Mouse (Mus musculus) limb, embryonic 10.5 days (tissue): ENCODE results near the gene Tpk1. TPM values are rescaled to one million over a fixed set of nuclear protein-coding genes. Genes with fewer than 3 reads are reported as not detected.
"Not testable (repeated sequence)": the region's sequence is repeated elsewhere in the genome, so short reads cannot be mapped to it uniquely, and the experiment has no call there.

Experiments used
- DNase-seq: peaks from one replicate; pipeline ENCODE4 v3.0.0-alpha.2; 2017; ENCODE audit warnings: low spot score
- H3K27ac ChIP-seq: fragments of 300-500 bp; sonication (generic); 2 replicates; pipeline ENCODE4 v1.5.1; 2016; ENCODE audit warnings: mild to moderate bottlenecking
- H3K27me3 ChIP-seq: fragments of 300-500 bp; sonication (generic); 2 replicates; pipeline ENCODE4 v1.6.1; 2016; ENCODE audit warnings: low read depth, mild to moderate bottlenecking; ENCODE audit not compliant: poor library complexity, severe bottlenecking
- H3K36me3 ChIP-seq: fragments of 300-500 bp; sonication (generic); 2 replicates; pipeline ENCODE4 v1.6.1; 2016; ENCODE audit warnings: mild to moderate bottlenecking, moderate library complexity
- H3K4me1 ChIP-seq: fragments of 300-500 bp; sonication (generic); 2 replicates; pipeline ENCODE4 v1.6.1; 2016
- H3K4me3 ChIP-seq: fragments of 300-500 bp; sonication (generic); 2 replicates; pipeline ENCODE4 v1.5.1; 2016; ENCODE audit warnings: mild to moderate bottlenecking, moderate library complexity
- H3K9me3 ChIP-seq: fragments of 300-500 bp; sonication (generic); replicated peaks from 2 replicates; pipeline ENCODE4 v1.6.1; 2016; ENCODE audit warnings: mild to moderate bottlenecking
- WGBS: fragments of 180-500 bp; shearing (Covaris S2); methylation state at CpG from one replicate; pipeline ENCODE4 v1.1.7; 2016; 5-methylcytosine and 5-hydroxymethylcytosine counted together
- polyA plus RNA-seq: library from polyadenylated mRNA; unstranded; fragments of >200 nt; fragmentation: Nextera tagmentation; extraction: Ambion mirVana; gene quantifications from 2 replicates; pipeline ENCODE4 v1.2.1, GENCODE M21; 2016

Gene Tpk1
- polyA plus RNA-seq, 1 experiment from 2014 or later: 7.9 TPM

DNA sequence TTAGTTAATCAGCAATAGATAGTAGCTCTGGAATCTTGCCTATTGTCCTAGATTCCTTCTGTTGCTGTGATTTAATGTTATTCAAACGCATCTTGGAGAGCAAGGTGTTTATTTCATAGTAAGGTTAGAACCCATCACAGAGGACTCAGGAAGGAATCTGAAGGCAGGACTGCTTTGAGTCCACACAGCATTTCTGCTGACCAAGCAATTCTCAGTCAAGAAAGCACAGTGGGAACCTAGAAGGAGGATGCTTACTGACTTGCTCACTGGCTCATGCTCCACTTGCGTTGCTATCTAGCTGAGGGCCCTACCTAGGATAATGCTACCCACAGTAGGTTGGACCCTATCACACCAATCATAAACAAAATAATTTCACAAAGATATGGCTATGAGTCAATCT lies 130.6 kb downstream of the Tpk1 start:
- WGBS: 92% methylated on average over 2 of the region's 2 CpGs
- no peak overlapping the region for H3K27ac ChIP-seq
- no peaks in the 10 kb centered on the region for H3K9me3 ChIP-seq
- H3K4me1 ChIP-seq: no peaks in the 10 kb centered on the region
- H3K36me3 ChIP-seq: no peaks in the 10 kb centered on the region
- no peak overlapping the region for H3K4me3 ChIP-seq
- no peaks in the 10 kb centered on the region for H3K27me3 ChIP-seq
- no peak for DNase-seq

DNA sequence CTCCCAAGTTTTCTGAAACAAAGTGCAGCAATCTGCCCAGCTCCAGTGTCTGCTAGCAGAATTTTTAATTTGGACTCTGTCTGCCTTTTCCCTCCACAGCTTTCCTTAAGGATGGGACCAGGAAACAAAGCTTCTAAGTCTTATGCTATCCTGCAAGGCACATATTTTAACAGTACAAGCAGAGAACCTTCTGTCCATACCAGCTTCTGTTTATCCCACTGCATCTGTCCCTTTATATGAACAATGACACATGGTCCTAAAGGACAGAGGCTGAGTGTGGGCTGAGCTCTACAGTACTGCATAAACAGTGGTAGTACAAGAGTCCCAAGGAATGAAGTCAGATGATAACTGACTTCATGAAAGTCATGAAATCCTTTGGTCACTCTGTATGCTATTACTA lies 132.8 kb downstream of the Tpk1 start:
- no peaks in the 10 kb centered on the region for H3K36me3 ChIP-seq
- DNase-seq: no peak
- H3K4me1 ChIP-seq: 0 out of 2 replicates have a peak, but pooled peaks cover 2% of the 10 kb centered on the region
- no peak overlapping the region for H3K4me3 ChIP-seq
- H3K27ac ChIP-seq: no peak overlapping the region
- no peaks in the 10 kb centered on the region for H3K9me3 ChIP-seq
- H3K27me3 ChIP-seq: no peaks in the 10 kb centered on the region

DNA sequence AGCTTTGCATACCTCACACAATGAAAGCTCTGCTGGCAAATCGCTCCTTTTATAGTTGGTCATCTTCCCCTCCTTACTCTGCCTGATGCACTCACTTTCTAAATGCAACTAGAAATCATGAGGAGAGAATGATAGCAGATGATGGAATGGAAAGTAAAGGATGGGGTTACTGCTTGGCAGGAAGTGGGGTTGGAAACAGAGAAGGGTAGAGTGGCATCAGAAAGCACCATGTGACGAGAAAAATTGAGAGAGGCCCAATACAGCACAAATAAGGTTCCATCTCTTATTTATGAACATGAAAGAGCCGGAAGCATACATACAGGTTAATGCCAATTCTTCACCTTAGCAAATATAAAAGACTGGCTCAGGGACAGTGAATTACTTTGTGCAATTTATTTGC lies 133.3 kb downstream of the Tpk1 start:
- no peaks in the 10 kb centered on the region for H3K9me3 ChIP-seq
- no peak overlapping the region for H3K27ac ChIP-seq
- no peaks in the 10 kb centered on the region for H3K36me3 ChIP-seq
- no peaks in the 10 kb centered on the region for H3K27me3 ChIP-seq
- H3K4me1 ChIP-seq: 0 out of 2 replicates have a peak, but pooled peaks cover 2% of the 10 kb centered on the region
- DNase-seq: no peak
- 91% methylated on average over 3 of the region's 3 CpGs for WGBS
- H3K4me3 ChIP-seq: no peak overlapping the region

DNA sequence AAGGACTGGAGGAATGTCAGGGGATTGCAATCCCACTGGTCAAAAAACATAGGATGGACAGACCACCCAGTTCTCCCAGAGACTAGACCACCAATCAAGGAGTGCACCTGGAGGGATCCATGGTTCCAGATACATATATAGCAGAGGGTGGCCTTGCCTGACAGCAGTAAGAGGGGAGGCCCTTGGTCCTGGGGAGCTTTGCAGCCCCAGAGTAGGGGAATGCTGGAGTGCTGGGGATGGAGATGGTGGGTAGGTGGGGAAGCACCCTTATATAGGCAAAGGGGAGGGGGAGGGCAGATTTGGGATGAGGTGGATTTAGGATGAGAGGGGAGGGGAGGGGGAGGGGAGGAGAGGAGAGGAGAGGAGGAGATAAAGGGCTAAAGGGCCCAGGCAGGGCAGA lies 134.1 kb downstream of the Tpk1 start:
- Histone ChIP-seq H3K27ac (no peak overlapping the region), H3K9me3 (no peaks in the 10 kb centered on the region), H3K4me1 (0 out of 2 replicates have a peak, but pooled peaks cover 2% of the 10 kb centered on the region), H3K27me3 (no peaks in the 10 kb centered on the region), H3K36me3 (no peaks in the 10 kb centered on the region), H3K4me3 (no peak overlapping the region)
- DNase-seq: no peak

DNA sequence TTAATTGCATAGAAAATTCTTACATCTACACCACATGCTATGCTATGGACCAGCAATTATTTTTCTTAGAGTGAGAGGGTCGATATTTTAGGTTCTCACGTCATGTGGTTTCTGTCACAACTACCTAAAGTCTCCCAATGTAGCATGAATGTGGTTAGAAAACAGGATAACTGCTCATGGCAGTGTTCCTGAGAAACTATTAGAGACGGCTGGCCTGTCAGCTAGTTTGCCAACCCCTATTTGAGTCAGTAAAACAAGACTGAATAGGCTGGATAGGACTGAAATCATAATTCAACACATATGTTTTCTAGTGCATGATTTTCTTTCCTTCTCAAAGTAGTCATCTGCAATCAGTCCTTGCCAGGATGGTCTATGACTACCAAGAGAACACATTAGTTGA lies 137.1 kb downstream of the Tpk1 start:
- Histone ChIP-seq H3K4me1 (0 out of 2 replicates have a peak, but pooled peaks cover 2% of the 10 kb centered on the region), H3K36me3 (no peaks in the 10 kb centered on the region), H3K27ac (no peak overlapping the region), H3K9me3 (no peaks in the 10 kb centered on the region), H3K27me3 (no peaks in the 10 kb centered on the region), H3K4me3 (no peak overlapping the region)
- WGBS: 90% methylated on average over 3 of the region's 3 CpGs
- no peak for DNase-seq

DNA sequence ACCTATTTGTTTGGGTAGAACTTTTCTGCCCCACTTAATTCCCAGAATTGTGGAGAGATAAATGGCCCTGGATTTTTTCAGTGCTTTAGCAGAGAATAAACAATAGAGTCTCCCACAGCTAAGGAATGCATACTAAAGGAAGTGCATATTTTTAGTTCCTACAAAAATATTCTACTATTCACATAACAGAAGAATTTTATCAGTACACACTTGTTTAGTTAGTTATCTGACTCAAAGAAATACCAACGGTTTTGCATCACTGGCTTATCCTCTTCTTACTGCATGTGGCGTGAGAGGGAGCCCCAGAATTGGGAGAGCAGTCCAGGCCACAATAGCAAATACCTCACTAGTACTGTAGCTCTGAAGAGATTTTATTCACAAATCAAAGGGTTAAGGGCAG lies 141.1 kb downstream of the Tpk1 start:
- H3K27me3 ChIP-seq: no peaks in the 10 kb centered on the region
- WGBS: 86% methylated on average over 2 of the region's 2 CpGs

DNA sequence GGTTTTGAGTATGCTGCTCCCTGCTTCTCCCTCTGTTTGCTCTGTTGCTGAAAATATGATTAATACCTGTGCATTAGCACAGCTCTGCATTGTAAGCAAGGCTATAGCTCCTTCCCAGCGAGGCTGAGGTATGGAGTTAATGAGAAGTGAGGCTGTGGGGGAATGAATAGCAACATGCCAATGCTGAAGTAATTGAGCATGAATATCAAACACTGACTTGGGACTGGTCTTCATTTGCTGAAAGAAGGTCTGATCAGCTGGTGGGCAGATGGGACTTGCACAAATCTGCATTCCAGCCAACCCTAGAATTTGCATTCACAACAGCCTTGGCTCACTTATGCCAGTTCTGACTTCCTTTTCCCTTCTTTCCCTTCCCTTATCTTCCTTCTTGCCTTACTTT lies 144.0 kb downstream of the Tpk1 start:
- Histone ChIP-seq H3K9me3 (no peaks in the 10 kb centered on the region), H3K4me1 (no peaks in the 10 kb centered on the region), H3K27ac (no peak overlapping the region), H3K36me3 (no peaks in the 10 kb centered on the region), H3K4me3 (no peak overlapping the region), H3K27me3 (no peaks in the 10 kb centered on the region)
- no peak for DNase-seq
- 41% methylated on average over 1 of the region's 1 CpGs for WGBS

More for the DNA sequence above, 141.1 kb downstream of the Tpk1 start:
- H3K36me3 ChIP-seq: no peaks in the 10 kb centered on the region
- no peak overlapping the region for H3K27ac ChIP-seq
- 0 out of 2 replicates have a peak, but pooled peaks cover 2% of the 10 kb centered on the region for H3K4me1 ChIP-seq
- no peak overlapping the region for H3K4me3 ChIP-seq
- no peak for DNase-seq
- no peaks in the 10 kb centered on the region for H3K9me3 ChIP-seq

DNA sequence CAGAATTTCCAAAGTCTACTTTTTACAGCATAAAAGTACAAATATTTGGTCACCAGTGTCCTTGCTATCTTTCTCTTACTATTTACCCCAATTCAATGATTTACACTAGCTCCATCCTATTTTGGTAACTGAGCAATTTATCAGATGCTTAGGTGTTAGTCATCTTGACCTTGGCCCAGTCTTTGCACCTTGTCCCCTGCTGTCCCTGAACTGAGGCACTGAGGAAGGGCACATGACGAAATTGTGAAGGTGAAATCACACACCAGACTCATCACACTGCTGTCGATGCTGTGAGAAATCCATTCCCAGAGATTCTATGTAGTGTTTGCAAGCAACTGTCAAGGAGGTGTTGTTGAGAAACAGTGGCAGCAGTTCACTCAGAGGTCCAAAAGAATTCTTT lies 145.9 kb downstream of the Tpk1 start:
- H3K4me3 ChIP-seq: no peak overlapping the region
- 58% methylated on average over 2 of the region's 2 CpGs for WGBS

DNA sequence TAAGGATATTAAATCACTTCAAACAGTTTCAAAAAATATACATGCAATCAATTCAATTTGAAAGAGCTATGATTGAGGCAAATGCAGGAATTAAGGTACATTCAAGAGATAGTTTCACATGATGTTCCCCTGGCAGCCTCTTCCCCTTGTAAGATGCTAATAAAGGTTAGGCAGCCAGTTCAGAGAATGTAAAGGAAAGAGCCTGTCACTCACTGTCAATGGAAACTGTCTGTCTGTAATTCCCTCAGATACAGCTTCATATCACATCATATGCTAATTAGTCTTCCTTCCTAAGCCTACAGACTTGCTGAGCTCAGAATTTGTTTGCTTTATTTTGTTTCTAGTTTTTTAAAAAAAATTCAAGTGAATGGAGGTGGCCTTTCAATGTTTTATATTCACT lies 147.7 kb downstream of the Tpk1 start:
- DNase-seq: no peak
- Histone ChIP-seq H3K4me3 (no peak overlapping the region), H3K4me1 (no peaks in the 10 kb centered on the region), H3K9me3 (no peaks in the 10 kb centered on the region), H3K36me3 (no peaks in the 10 kb centered on the region), H3K27ac (no peak overlapping the region), H3K27me3 (no peaks in the 10 kb centered on the region)

More for the DNA sequence above, 145.9 kb downstream of the Tpk1 start:
- no peak for DNase-seq
- Histone ChIP-seq H3K27ac (no peak overlapping the region), H3K4me1 (no peaks in the 10 kb centered on the region), H3K9me3 (no peaks in the 10 kb centered on the region), H3K36me3 (no peaks in the 10 kb centered on the region), H3K27me3 (no peaks in the 10 kb centered on the region)

DNA sequence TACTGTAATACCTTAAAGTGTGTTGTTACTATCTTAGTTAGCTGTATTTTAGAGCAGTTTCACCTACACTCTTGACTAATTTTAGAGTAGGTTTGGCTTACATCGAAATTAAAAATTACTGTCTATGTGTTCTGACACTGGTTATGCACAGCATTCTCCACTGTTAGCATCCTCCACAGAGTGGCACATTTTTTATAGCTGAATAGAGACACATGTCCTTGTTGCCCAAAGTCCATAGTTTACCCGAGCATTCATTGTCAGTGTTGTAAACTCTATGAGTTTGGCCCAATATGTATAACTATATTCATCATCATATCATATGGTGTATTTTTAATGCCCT lies 148.8 kb downstream of the Tpk1 start:
- DNase-seq: no peak
- Histone ChIP-seq H3K4me3 (no peak overlapping the region), H3K9me3 (no peaks in the 10 kb centered on the region), H3K27me3 (no peaks in the 10 kb centered on the region), H3K4me1 (no peaks in the 10 kb centered on the region), H3K36me3 (no peaks in the 10 kb centered on the region), H3K27ac (no peak overlapping the region)
- 86% methylated on average over 2 of the region's 2 CpGs for WGBS

DNA sequence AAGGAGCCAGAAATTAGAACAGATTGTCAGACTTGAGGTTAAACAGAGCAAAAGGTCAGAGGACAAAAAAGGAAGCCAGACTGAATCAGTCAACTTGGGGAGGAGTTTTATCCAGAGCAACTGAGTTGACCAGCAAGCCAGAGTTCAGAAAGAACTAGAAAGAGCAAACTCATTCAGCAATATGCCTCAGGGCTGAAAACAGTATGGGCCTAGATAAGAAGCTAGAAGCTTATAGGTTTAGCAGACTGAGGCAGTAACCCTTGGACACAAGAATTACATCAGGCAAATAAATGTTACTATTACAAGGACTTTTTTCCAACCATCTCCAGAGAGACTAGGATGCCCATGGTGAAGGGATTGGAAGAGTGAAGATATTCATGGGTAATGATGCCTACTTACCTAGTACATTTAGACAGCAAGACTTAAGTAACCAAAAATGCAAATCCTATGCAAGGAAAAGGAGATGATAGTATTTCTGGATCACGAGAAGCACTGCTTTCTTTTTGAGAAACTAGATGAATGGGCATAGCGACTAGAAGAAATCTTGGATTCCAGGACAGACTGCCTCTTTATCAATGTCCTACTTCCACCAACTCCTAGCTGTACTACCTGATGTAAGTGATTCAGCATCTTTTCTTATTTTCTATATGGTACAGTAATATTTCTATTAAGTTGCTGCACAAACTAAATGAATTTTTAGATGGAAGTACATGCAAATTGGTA lies 149.3 kb downstream of the Tpk1 start:
- Histone ChIP-seq H3K36me3 (no peaks in the 10 kb centered on the region), H3K4me3 (no peak overlapping the region), H3K4me1 (no peaks in the 10 kb centered on the region), H3K27ac (no peak overlapping the region), H3K27me3 (no peaks in the 10 kb centered on the region), H3K9me3 (no peaks in the 10 kb centered on the region)
- DNase-seq: no peak
- 93% methylated on average over 2 of the region's 2 CpGs for WGBS

DNA sequence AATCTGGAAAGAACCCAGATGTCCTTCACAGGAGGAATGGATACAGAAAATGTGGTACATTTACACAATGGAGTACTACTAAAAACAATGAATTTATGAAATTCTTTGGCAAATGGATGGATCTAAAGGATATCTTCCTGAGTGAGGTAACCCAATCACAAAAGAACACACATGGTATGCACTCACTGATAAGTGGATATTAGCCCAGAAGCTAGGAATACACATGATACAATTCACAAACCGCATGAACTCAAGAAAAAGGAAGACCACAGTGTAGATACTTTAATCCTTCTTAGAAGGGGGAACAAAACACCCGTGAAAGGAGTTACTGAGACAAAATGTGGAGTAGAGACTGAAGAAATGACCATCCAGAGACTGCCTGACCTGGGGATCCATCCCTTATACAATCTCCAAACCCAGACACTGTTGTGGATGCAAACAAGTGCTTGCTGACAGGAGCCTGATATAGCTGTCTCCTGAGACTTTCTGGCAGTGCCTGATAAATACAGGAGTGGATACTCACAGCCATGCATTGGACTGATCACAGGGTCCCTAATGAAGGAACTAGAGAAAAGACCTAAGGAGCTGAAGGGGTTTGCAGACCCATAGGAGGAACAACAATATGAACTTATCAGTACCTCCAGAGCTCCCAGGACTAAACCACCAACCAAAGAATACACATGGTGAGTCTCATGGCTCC lies 159.2 kb downstream of the Tpk1 start:
- not testable (repeated sequence) for H3K27me3 ChIP-seq, H3K27ac ChIP-seq, H3K9me3 ChIP-seq, DNase-seq, H3K4me3 ChIP-seq, H3K4me1 ChIP-seq, H3K36me3 ChIP-seq
- 82% methylated on average over 2 of the region's 2 CpGs for WGBS

DNA sequence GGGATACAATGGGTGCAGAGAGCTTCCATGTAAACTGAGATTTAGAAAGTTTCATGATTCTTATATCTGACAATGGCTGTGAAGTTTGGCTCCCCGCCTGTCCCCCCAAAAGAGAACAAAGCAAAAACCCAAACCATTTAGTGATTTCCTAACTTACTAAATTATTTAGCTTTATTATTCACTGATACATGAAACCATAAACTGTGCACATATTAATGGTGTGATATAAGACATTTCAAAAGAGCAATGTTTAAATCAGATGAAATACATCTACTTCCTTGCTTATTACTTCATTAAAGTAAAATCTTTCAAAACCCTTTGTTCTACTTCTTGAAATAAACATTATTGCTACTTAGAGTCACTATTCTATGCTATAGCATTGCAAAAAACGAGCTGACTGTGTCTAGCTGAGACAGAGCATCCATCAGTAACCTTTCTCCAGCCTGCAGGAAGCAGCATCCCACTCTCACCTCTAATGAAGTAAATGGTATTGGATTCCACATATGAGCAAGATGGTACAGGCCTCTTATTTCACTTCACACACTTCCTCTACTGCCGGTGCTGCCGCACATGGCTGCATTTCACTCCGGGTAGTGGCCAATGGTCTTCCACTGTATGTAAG lies 161.4 kb downstream of the Tpk1 start:
- H3K9me3 ChIP-seq: no peaks in the 10 kb centered on the region
- H3K27me3 ChIP-seq: no peaks in the 10 kb centered on the region
- H3K27ac ChIP-seq: no peak overlapping the region
- WGBS: 87% methylated on average over 5 of the region's 5 CpGs
- no peaks in the 10 kb centered on the region for H3K36me3 ChIP-seq
- no peak for DNase-seq
- H3K4me3 ChIP-seq: no peak overlapping the region
- no peaks in the 10 kb centered on the region for H3K4me1 ChIP-seq
